Mouse (Mus musculus) stomach, postnatal 0 days (tissue): ENCODE results near the gene Zzef1.
"Not testable (repeated sequence)": the region's sequence is repeated elsewhere in the genome, so short reads cannot be mapped to it uniquely, and the experiment has no call there.

Experiments
- CTCF ChIP-seq: IDR thresholded peaks from 2 replicates; pipeline ENCODE4 v1.5.1; 2016; ENCODE audit warnings: antibody characterized with exemption, low read depth, mild to moderate bottlenecking, moderate library complexity
- EP300 ChIP-seq: optimal IDR thresholded peaks from 2 replicates; pipeline ENCODE3; 2016; ENCODE audit warnings: antibody characterized with exemption

DNA sequence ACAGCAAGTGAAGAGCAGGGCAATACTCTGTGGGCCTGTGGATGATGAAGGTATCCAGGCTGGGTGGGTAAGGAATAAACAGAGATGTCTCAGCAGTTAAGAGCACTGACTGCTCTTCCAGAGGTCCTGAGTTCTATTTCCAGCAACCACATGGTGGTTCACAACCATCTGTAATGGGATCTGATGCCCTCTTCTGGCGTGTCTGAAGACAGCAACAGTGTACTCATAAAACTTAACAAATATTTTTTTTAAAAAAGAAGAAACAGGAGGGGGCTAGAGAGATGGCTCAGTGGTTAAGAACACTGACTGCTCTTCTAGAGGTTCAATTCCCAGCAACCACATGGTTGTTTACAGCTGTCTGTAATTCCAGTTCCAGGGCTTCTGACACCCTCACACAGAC, 23.4 kb upstream of the Zzef1 start:
- TF ChIP-seq CTCF, EP300: not testable (repeated sequence)
